Mouse (Mus musculus): ENCODE results near the gene Hamp2.
A peak's percentile ranks its signal among the peaks of the same experiment; 100 is the strongest.
"Not testable (repeated sequence)": the region's sequence is repeated elsewhere in the genome, so short reads cannot be mapped to it uniquely, and the experiment has no call there.

The Hamp2 gene

GRCm38 (mm10) chr7:30953459-30953858, 29.0 kb upstream of the Hamp2 start:
- no peak for DNase-seq (ENCODE audit: low spot score)

- DNase-seq (ENCODE audit: low spot score) = no peak
These were observed 28.2 kb upstream of the Hamp2 start for GRCm38 (mm10) chr7:30952441-30953265.

GRCm38 (mm10) chr7:30949902-30950301, 25.4 kb upstream of the Hamp2 start:
- DNase-seq (ENCODE audit: low spot score) = not testable (repeated sequence)

- DNase-seq (ENCODE audit: low spot score) = no peak
These were observed 21.4 kb upstream of the Hamp2 start for GRCm38 (mm10) chr7:30945876-30946275.

- DNase-seq (ENCODE audit: low spot score) = not testable (repeated sequence)
These were observed 21.0 kb upstream of the Hamp2 start for GRCm38 (mm10) chr7:30945466-30945865.

- not testable (repeated sequence) for DNase-seq (ENCODE audit: low spot score)
These were observed 20.2 kb upstream of the Hamp2 start for GRCm38 (mm10) chr7:30944706-30945105.

- DNase-seq (ENCODE audit: low spot score) = no peak
These were observed 19.6 kb upstream of the Hamp2 start, which contains the start of gene Hamp for GRCm38 (mm10) chr7:30943909-30944635. TSS of gene Hamp (minus strand) at chr7:30944032.

GRCm38 (mm10) chr7:30942365-30942764, 17.9 kb upstream of the Hamp2 start:
- DNase-seq (ENCODE audit: low spot score) = not testable (repeated sequence)

- not testable (repeated sequence) for DNase-seq (ENCODE audit: low spot score)
These were observed 15.6 kb upstream of the Hamp2 start for GRCm38 (mm10) chr7:30940070-30940469.

GRCm38 (mm10) chr7:30935422-30936099, 11.1 kb upstream of the Hamp2 start:
- not testable (repeated sequence) for DNase-seq (ENCODE audit: low spot score)

- DNase-seq (ENCODE audit: low spot score) = no peak
These were observed 410 bp downstream of the Hamp2 start for GRCm38 (mm10) chr7:30924071-30924470.

- not testable (repeated sequence) for DNase-seq (ENCODE audit: low spot score)
These were observed 2.0 kb downstream of the Hamp2 start for GRCm38 (mm10) chr7:30922490-30922889.

- DNase-seq (ENCODE audit: low spot score) = peak; percentile 45
These were observed 4.3 kb downstream of the Hamp2 start for GRCm38 (mm10) chr7:30920217-30920616.

GRCm38 (mm10) chr7:30917219-30917618, 7.3 kb downstream of the Hamp2 start:
- DNase-seq (ENCODE audit: low spot score) = no peak

- no peak for DNase-seq (ENCODE audit: low spot score)
These were observed 7.8 kb downstream of the Hamp2 start for GRCm38 (mm10) chr7:30916713-30917112.

- no peak for DNase-seq (ENCODE audit: low spot score)
These were observed 9.7 kb downstream of the Hamp2 start, which contains the start of gene Mag for GRCm38 (mm10) chr7:30914732-30915131. TSS of gene Mag (minus strand) at chr7:30914873.

GRCm38 (mm10) chr7:30909773-30910172, 14.7 kb downstream of the Hamp2 start:
- no peak for DNase-seq (ENCODE audit: low spot score)

GRCm38 (mm10) chr7:30908992-30909431, 15.5 kb downstream of the Hamp2 start:
- no peak for DNase-seq (ENCODE audit: low spot score)

GRCm38 (mm10) chr7:30908277-30908991, 16.0 kb downstream of the Hamp2 start:
- DNase-seq (ENCODE audit: low spot score) = no peak

- DNase-seq (ENCODE audit: low spot score) = no peak
These were observed 20.4 kb downstream of the Hamp2 start for GRCm38 (mm10) chr7:30904042-30904441.

- DNase-seq (ENCODE audit: low spot score) = no peak
These were observed 29.3 kb downstream of the Hamp2 start for GRCm38 (mm10) chr7:30895217-30895616.

- DNase-seq (ENCODE audit: low spot score) = no peak
These were observed 32.0 kb downstream of the Hamp2 start for GRCm38 (mm10) chr7:30892515-30892914.

Data from c-Kit-positive CD71-positive TER-119-positive erythroid progenitor cells, embryonic 14.5 days (primary cell).